Mouse (Mus musculus) B cell, adult 62 days (primary cell): Measurements from ENCODE around the gene Adsl. TPM values are rescaled to one million over a fixed set of nuclear protein-coding genes. Genes with fewer than 3 reads are reported as not detected.

Source experiments
- total RNA-seq: library from RNA; stranded (reverse); gene quantifications from 4 replicates; pipeline ENCODE4 v1.2.4, GENCODE M21; 2023

Gene Adsl
- 52.8 to 60.9 TPM (median 56.9 TPM) in 4 replicates for total RNA-seq

DNA sequence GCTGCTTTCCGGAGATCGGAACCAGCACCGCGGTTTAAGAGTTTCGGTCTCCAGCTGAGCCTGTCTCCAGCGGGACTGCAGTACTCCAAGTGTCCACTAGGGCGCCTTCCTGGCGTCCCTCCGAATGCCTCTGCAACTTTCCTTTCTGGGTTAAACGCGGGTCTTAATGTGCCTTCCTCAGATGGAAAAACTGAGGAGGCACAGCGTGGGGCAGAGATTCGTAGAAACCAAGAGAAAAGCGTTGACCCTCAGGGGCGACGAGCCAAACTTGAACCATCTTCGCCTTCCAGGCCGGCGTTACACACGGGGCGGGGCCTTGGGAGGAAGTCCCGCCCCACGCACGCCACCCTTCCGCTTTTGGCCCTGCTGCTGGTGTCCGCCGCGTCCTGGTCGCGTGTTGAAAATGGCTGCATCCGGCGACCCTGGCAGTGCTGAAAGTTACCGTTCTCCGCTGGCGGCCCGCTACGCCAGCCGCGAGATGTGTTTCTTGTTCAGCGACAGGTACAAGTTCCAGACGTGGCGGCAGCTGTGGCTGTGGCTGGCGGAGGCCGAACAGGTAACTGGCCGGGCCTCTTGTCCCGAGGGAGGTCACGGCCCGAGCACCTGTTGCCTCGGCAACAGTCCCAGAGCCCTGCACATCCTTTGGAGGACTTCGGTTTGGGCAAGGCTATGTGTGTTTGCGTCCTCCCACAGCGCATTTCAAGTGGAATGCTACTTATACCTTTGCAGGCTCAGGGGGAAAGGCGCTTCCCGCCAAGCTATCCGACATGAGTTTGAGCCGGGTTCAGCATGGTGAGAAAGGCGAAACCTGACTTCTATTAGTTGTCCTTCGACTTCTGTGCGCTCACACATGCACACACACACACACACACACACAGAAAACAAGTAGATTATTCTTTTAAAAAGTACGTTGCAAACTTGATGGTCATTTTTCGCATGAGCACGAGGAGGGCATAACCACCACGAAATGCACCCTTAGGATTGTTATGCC, at the start of gene Adsl:
TSS of gene Adsl (plus strand) at position 346 of the 991 bp plus-strand sequence.

DNA sequence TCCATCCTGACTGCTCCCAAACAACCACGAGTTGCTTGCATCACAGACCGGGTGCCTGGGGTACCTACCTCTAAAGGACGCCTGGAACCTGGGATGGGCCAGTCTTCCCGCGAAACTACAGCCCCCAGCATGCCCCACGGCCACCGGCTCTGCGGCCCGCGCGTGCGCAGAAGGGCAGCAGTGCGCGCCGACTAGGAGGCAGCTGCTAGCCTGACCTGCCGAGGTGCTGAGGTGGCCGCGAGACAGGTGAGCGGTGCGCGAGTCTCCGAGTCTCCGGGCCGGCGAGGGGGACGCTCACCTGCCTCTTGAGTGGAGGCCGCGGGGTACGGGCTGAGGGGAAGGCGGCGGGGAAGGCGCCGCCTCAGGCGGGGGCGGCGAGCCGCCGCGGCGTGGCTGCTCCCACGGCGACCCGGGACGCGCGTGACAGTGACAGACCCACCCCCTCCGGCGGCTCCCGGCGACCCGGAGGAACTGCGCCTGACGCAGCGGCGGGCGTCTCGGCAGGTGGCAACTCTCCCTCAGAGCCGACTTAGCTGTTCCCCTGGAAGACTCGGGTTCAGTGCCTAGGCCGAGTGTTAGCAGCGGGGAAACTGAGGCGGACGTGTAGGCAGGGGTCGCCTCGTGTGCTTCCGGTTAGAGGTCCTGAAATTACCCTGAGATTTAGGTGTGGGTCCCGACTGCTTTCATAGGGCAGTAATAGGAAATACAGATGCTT, 29.5 kb downstream of the Adsl start, which contains the start of gene Sgsm3:
TSS of gene Sgsm3 (plus strand) at position 146 of the 715 bp plus-strand sequence.

Other genes with a start within 250 kb of the Adsl start
- gene Tnrc6b, start 237.2 kb upstream of the Adsl start, total RNA-seq = 205 to 224 TPM (median 215 TPM) in 4 replicates
- 17.4 to 18.8 TPM (median 18.2 TPM) in 4 replicates for gene Sgsm3, start 29.3 kb downstream of the Adsl start, total RNA-seq
- 116 to 140 TPM (median 131 TPM) in 4 replicates for gene Mrtfa, start 242.3 kb downstream of the Adsl start, total RNA-seq